Mouse (Mus musculus) hindbrain, embryonic 10.5 days (tissue): ENCODE measurements around the gene Ddx4. TPM values are rescaled to one million over a fixed set of nuclear protein-coding genes. Genes with fewer than 3 reads are reported as not detected.

Source experiments
- DNase-seq: peaks from one replicate; pipeline ENCODE4 v3.0.0-alpha.2; 2017; ENCODE audit warnings: low spot score
- H3K27ac ChIP-seq: fragments of 300-500 bp; sonication (generic); 2 replicates; pipeline ENCODE4 v1.5.1; 2016; ENCODE audit warnings: mild to moderate bottlenecking, moderate library complexity
- H3K27me3 ChIP-seq: fragments of 300-500 bp; sonication (generic); 2 replicates; pipeline ENCODE4 v1.6.1; 2016; ENCODE audit warnings: mild to moderate bottlenecking; ENCODE audit not compliant: poor library complexity, insufficient read depth, severe bottlenecking
- H3K36me3 ChIP-seq: fragments of 300-500 bp; sonication (generic); 2 replicates; pipeline ENCODE4 v1.6.1; 2016; ENCODE audit warnings: mild to moderate bottlenecking, moderate library complexity
- H3K4me1 ChIP-seq: fragments of 300-500 bp; sonication (generic); replicated peaks from 2 replicates; pipeline ENCODE4 v1.6.1; 2016; ENCODE audit warnings: mild to moderate bottlenecking
- H3K4me3 ChIP-seq: fragments of 300-500 bp; sonication (generic); 2 replicates; pipeline ENCODE4 v1.5.1; 2016; ENCODE audit warnings: mild to moderate bottlenecking, moderate library complexity
- H3K9me3 ChIP-seq: fragments of 300-500 bp; sonication (generic); 2 replicates; pipeline ENCODE4 v1.6.1; 2016; ENCODE audit warnings: mild to moderate bottlenecking, moderate library complexity
- WGBS: fragments of 180-500 bp; shearing (Covaris S2); methylation state at CpG from one replicate; pipeline ENCODE4 v1.1.7; 2016; 5-methylcytosine and 5-hydroxymethylcytosine counted together
- polyA plus RNA-seq: library from polyadenylated mRNA; unstranded; fragments of >200 nt; fragmentation: Nextera tagmentation; extraction: Ambion mirVana; gene quantifications from 2 replicates; pipeline ENCODE4 v1.2.1, GENCODE M21; 2016

The Ddx4 gene
- polyA plus RNA-seq, 1 experiment from 2014 or later, result 0.31 TPM

- Histone ChIP-seq H3K4me3 (no peak overlapping the region), H3K36me3 (no peaks in the 10 kb centered on the region), H3K9me3 (0 out of 2 replicates have a peak, but pooled peaks cover 3% of the 10 kb centered on the region), H3K27ac (no peak overlapping the region), H3K4me1 (no peaks in the 10 kb centered on the region), H3K27me3 (no peaks in the 10 kb centered on the region)
- DNase-seq, result no peak
Measured at GRCm38 (mm10) chr13:112573800-112574199, 78.5 kb downstream of the Ddx4 start.

GRCm38 (mm10) chr13:112570768-112571167 lies 81.5 kb downstream of the Ddx4 start:
- Histone ChIP-seq H3K4me3 (no peak overlapping the region), H3K27me3 (no peaks in the 10 kb centered on the region), H3K9me3 (no peaks in the 10 kb centered on the region), H3K27ac (no peak overlapping the region), H3K4me1 (no peaks in the 10 kb centered on the region), H3K36me3 (no peaks in the 10 kb centered on the region)
- DNase-seq, result no peak
- 74% methylated on average over 5 of the region's 5 CpGs for WGBS

- Histone ChIP-seq H3K4me3 (no peak overlapping the region), H3K9me3 (no peaks in the 10 kb centered on the region), H3K36me3 (no peaks in the 10 kb centered on the region), H3K27me3 (no peaks in the 10 kb centered on the region), H3K27ac (no peak overlapping the region), H3K4me1 (no peaks in the 10 kb centered on the region)
- 55% methylated on average over 4 of the region's 4 CpGs for WGBS
- no peak for DNase-seq
Measured at GRCm38 (mm10) chr13:112569606-112570005, 82.7 kb downstream of the Ddx4 start.

DNA sequence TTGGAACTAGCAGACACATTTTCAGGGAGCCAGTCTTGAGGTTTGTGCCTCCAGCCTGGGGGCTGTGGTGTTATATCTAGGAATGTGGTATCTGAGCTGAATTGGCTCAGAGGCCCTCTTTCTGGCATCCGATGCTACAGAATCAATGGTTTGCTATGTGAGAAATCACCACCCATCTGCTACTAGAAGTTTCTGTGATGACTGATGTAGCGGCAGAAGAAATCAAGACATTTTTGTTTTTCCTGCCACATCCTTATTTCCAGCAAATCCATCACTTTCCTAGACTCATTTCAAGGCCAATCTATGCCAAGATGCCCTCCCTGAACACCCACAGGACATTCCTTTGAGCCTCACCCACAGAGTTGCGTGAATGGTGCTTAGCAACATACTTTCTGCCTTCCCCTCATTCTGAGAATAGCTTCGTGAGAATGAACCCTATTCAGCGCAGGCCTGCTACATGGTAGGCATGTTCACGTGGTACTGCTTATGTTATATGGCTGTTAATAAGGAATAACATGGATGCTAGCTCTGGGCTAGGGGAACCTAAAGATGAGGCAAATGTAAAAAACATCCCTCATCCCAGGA lies 91.6 kb downstream of the Ddx4 start:
- Histone ChIP-seq H3K27me3 (no peaks in the 10 kb centered on the region), H3K4me3 (no peak overlapping the region), H3K4me1 (no peaks in the 10 kb centered on the region), H3K36me3 (no peaks in the 10 kb centered on the region), H3K27ac (no peak overlapping the region), H3K9me3 (no peaks in the 10 kb centered on the region)
- 87% methylated on average over 6 of the region's 6 CpGs for WGBS
- no peak for DNase-seq

GRCm38 (mm10) chr13:112556501-112556900 lies 95.8 kb downstream of the Ddx4 start:
- Histone ChIP-seq H3K4me1 (no peaks in the 10 kb centered on the region), H3K9me3 (no peaks in the 10 kb centered on the region), H3K27ac (no peak overlapping the region), H3K27me3 (no peaks in the 10 kb centered on the region), H3K4me3 (no peak overlapping the region), H3K36me3 (no peaks in the 10 kb centered on the region)
- WGBS, result 58% methylated on average over 2 of the region's 2 CpGs
- no peak for DNase-seq

- Histone ChIP-seq H3K4me3 (no peak overlapping the region), H3K27ac (no peak overlapping the region), H3K27me3 (no peaks in the 10 kb centered on the region), H3K4me1 (no peaks in the 10 kb centered on the region), H3K36me3 (no peaks in the 10 kb centered on the region), H3K9me3 (no peaks in the 10 kb centered on the region)
- WGBS, result 91% methylated on average over 5 of the region's 5 CpGs
- no peak for DNase-seq
Measured at GRCm38 (mm10) chr13:112553304-112553703, 99.0 kb downstream of the Ddx4 start.

- no peaks in the 10 kb centered on the region for H3K9me3 ChIP-seq
- H3K27ac ChIP-seq, result no peak overlapping the region
- H3K4me1 ChIP-seq, result no peaks in the 10 kb centered on the region
- H3K27me3 ChIP-seq, result no peaks in the 10 kb centered on the region
- no peak for DNase-seq
- no peak overlapping the region for H3K4me3 ChIP-seq
- H3K36me3 ChIP-seq, result no peaks in the 10 kb centered on the region
- 90% methylated on average over 7 of the region's 7 CpGs for WGBS
Measured at GRCm38 (mm10) chr13:112551641-112552548, 100.4 kb downstream of the Ddx4 start.

Other genes with a start within 250 kb of the Ddx4 start
- 22.8 and 24.5 TPM in 2 replicates for gene Il6st, start 188.4 kb downstream of the Ddx4 start, polyA plus RNA-seq
- gene Il31ra, start 58.1 kb downstream of the Ddx4 start, polyA plus RNA-seq, result not detected in 2 replicates
- gene Slc38a9, start 8.3 kb upstream of the Ddx4 start, polyA plus RNA-seq, result 13.6 and 18.7 TPM in 2 replicates
- gene Plpp1, start 148.3 kb upstream of the Ddx4 start, polyA plus RNA-seq, result 22.6 and 25.5 TPM in 2 replicates